Mouse (Mus musculus) layer of hippocampus, adult 2 months (tissue): Measurements from ENCODE around the gene Olfr644. TPM values are rescaled to one million over a fixed set of nuclear protein-coding genes. Genes with fewer than 3 reads are reported as not detected.

ENCODE experiments used
- DNase-seq, 2 experiments: peaks; one replicate each; pipeline ENCODE4 v3.0.0; 2022; ENCODE audit warnings: low spot score in 2 of 2
- H3K27ac ChIP-seq: fragments of 200-600 bp; 2 replicates; pipeline ENCODE4 v1.8.1; 2022
- H3K4me3 ChIP-seq: fragments of 200-600 bp; 2 replicates; pipeline ENCODE4 v1.8.1; 2022; ENCODE audit warnings: mild to moderate bottlenecking
- CTCF ChIP-seq: fragments of 200-600 bp; conservative IDR thresholded peaks from 2 replicates; pipeline ENCODE4 v1.8.1; 2022; ENCODE audit warnings: antibody characterized with exemption, mild to moderate bottlenecking, moderate library complexity
- long read RNA-seq, 2 experiments: library from polyadenylated mRNA; stranded (forward); transcript quantifications; one replicate each; pipeline ENCODE4 v2.0.0; 2021; ENCODE audit warnings: borderline mapping rate in 2 of 2
- total RNA-seq, 2 experiments: library from RNA; stranded (reverse); gene quantifications; 2 replicates each; pipeline ENCODE4 v1.2.3; 2021

The Olfr644 gene
- not detected for total RNA-seq
- long read RNA-seq, experiment 1, result 0 reads
- long read RNA-seq, experiment 2, result 0 reads

GRCm38 (mm10) chr7:104071769-104072168 lies at the start of gene Olfr644:
TSS of gene Olfr644 (minus strand) at chr7:104071869.
- Histone ChIP-seq H3K4me3 (no peak within 1 kb of the TSS), H3K27ac (no peak within 1 kb of the TSS)
- no peak for TF ChIP-seq CTCF
- DNase-seq, result no peak

DNA sequence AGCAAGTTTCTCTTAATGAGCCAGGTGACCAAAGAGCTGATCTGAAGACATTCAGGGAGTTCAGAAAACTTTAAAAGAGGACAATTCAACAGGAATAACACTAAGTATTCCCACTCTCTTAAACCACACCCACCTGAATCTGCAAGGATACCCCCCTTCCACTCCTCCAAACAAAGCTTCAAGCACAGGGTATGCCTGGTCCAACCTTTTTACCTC lies 33.0 kb upstream of the Olfr644 start, which contains the start of gene Olfr646:
Olfr646 (plus strand) TSS at position 117 of the 216 bp plus-strand sequence.
- DNase-seq, result no peak
- H3K4me3 ChIP-seq, result no peak within 1 kb of the TSS
- H3K27ac ChIP-seq, result no peak within 1 kb of the TSS
- no peak for TF ChIP-seq CTCF

GRCm38 (mm10) chr7:104103913-104104756 lies 32.5 kb upstream of the Olfr644 start:
- Histone ChIP-seq H3K27ac (no peak overlapping the region), H3K4me3 (no peak overlapping the region)
- DNase-seq, result no peak
- TF ChIP-seq CTCF, result no peak

DNA sequence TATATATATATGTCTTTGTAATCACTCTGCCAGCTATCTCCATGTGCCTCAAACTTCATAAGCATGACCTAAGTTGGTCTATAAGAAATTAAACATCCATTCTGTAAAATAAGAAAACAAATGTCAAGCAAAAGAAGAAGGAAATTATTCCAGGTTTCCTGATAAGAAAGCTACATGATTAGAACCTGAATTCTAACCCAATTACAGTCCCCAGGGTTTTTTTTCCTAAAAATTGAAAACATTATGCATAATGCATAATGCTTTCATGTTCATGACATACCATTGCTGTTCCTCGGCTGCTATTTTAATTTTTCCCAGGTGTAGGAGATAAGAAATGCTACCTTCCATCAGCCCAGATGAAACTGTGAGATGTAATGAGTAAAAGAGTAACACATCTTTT lies 13.7 kb upstream of the Olfr644 start, which contains the start of gene Olfr645:
Olfr645 (minus strand) TSS at position 101 of the 400 bp plus-strand sequence.
- no peak for TF ChIP-seq CTCF
- no peak for DNase-seq
- no peak within 1 kb of the TSS for H3K4me3 ChIP-seq
- H3K27ac ChIP-seq, result no peak within 1 kb of the TSS

DNA sequence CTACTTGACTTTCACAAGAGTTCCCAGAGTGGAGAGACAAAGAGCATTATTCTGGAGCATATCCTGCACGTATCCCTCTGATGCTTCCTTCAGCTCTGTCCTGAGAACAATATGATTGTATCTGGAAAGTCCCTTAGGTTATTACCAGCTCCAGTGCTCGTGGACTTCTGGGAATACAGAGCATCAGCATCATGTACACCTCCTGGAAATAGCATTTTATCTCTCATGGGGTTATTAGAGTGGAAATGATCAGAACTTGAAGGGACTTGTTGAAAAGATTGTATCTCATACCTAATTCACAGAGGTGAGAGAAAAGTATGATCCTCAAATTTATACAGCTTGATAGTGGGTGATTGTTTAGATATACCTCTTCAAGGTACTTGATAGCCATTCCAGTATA lies 10.3 kb downstream of the Olfr644 start, which contains the start of gene 4930516K23Rik:
4930516K23Rik (minus strand) TSS at position 101 of the 400 bp plus-strand sequence.
- TF ChIP-seq CTCF, result no peak
- DNase-seq, result no peak
- no peak within 1 kb of the TSS for H3K27ac ChIP-seq
- H3K4me3 ChIP-seq, result no peak within 1 kb of the TSS

GRCm38 (mm10) chr7:104059215-104059614 lies 12.5 kb downstream of the Olfr644 start:
- no peak for DNase-seq

GRCm38 (mm10) chr7:104052566-104052965 lies 19.1 kb downstream of the Olfr644 start, which contains the start of gene Olfr642:
TSS of gene Olfr642 (minus strand) at chr7:104052666.
- no peak within 1 kb of the TSS for H3K27ac ChIP-seq
- TF ChIP-seq CTCF, result no peak
- DNase-seq, result no peak

More at GRCm38 (mm10) chr7:104059215-104059614, 12.5 kb downstream of the Olfr644 start:
- Histone ChIP-seq H3K4me3 (no peak overlapping the region), H3K27ac (no peak overlapping the region)
- no peak for TF ChIP-seq CTCF

DNA sequence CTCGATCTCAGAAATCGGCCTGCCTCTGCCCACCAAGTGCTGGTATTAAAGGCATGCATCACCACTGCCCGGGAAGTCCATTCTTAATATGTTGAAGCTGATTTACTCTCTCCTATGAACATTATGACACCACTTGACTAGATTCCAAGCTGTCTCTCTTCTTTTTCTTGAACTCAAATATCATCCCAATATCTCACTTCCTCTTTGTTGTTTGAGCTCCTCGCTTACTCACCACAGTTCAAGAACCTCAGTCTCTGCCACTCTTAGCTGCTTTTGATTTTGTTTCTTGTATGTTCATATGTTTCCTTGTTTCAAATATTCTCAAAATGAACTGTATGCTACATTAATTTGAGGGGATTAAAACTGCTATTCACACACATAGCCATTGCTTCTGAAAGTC lies 20.9 kb downstream of the Olfr644 start:
- DNase-seq, result no peak
- no peak for TF ChIP-seq CTCF
- Histone ChIP-seq H3K27ac (no peak overlapping the region), H3K4me3 (no peak overlapping the region)

More at GRCm38 (mm10) chr7:104052566-104052965, 19.1 kb downstream of the Olfr644 start, which contains the start of gene Olfr642:
- H3K4me3 ChIP-seq, result no peak within 1 kb of the TSS

DNA sequence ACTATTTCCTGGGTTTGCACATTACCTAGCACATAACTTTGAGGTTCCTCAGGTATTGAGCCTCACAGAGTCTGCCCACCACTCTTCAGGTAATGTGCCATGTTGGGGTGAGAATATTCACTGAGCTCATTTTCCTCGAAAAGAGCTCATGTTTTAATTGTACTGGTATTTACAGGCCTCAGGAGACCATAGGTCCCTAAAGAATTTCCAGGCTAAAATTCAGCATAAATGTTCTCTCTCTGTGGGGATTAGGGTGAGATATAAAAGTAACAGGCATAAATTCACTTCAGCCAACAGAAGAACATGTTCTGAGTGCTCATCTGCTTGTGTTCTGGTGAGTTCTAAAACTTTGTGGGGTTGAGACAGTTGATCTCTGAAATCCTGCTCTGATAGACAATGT lies 36.5 kb downstream of the Olfr644 start, which contains the start of gene Olfr641:
Olfr641 (plus strand) TSS at position 301 of the 400 bp plus-strand sequence.
- no peak for DNase-seq
- no peak within 1 kb of the TSS for H3K27ac ChIP-seq
- no peak for TF ChIP-seq CTCF
- H3K4me3 ChIP-seq, result no peak within 1 kb of the TSS

DNA sequence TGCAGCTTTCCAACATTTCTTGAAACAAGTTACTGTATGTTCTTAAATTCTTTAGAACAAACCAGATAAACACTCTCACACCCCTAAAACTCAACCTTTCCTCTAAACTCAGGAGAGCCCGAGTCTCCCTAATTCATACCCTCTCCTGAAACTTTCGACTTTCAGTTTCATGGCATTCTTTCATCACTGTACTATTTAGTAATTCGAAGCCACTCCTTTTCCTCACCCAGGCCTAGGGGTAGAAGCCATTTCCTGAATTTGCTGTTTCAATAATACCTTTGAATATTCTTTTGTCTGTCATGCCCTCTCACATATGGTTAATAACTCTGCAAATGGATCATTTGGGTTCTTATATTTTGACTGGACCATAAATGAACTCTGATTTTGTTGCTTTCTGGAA lies 44.7 kb downstream of the Olfr644 start:
- DNase-seq, result no peak
- Histone ChIP-seq H3K27ac (no peak overlapping the region), H3K4me3 (no peak overlapping the region)
- TF ChIP-seq CTCF, result no peak

- no peak for DNase-seq
- Histone ChIP-seq H3K27ac (no peak within 1 kb of the TSS), H3K4me3 (no peak within 1 kb of the TSS)
- TF ChIP-seq CTCF, result no peak
Observed at GRCm38 (mm10) chr7:104025473-104025872, 46.2 kb downstream of the Olfr644 start, which contains the start of gene Olfr640. TSS of gene Olfr640 (minus strand) at chr7:104025573.

DNA sequence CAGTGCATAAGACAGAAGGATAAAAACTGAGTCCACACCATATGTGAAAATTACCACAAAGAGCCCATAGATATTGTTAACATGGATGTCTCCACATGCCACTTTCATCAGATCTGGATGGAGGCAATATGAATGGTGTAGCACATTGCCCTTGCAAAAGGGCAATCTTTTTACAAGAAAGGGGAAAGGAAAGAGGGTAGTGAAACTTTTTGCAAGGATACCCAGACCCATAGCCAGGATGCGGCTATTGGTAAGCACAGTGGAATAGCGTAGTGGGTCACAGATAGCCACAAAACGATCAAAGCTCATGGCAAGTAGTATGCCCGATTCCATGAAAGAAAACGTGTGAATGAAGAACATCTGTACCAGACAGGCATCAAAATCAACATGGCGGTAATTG lies 50.0 kb downstream of the Olfr644 start:
- H3K27ac ChIP-seq, result no peak overlapping the region
- no peak overlapping the region for H3K4me3 ChIP-seq
- TF ChIP-seq CTCF, result no peak
- DNase-seq, result no peak

- no peak for TF ChIP-seq CTCF
- no peak for DNase-seq
Observed at GRCm38 (mm10) chr7:104018953-104019352, 52.7 kb downstream of the Olfr644 start.

DNA sequence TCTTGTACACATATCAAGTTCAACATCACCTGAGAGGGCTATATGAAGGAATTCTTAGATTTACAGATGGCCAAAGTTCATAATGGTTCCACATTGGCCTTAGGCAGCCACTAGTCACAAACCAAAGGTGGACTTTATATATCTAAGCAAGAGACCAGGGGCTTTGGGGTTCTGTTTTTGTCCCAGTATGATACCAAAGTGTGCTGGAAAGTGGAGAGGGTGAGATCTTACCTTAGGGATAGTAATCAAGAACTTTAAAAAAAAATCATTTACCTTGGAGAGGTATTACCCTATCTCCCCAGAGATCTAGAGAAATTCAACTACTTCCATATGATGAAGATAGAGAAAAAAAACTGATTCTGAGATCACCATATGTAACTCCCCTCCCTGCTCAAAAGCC lies 54.5 kb downstream of the Olfr644 start, which contains the start of gene Olfr639:
Olfr639 (minus strand) TSS at position 101 of the 400 bp plus-strand sequence.
- no peak within 1 kb of the TSS for H3K27ac ChIP-seq
- no peak for TF ChIP-seq CTCF
- DNase-seq, result no peak
- H3K4me3 ChIP-seq, result no peak within 1 kb of the TSS

More at GRCm38 (mm10) chr7:104018953-104019352, 52.7 kb downstream of the Olfr644 start:
- Histone ChIP-seq H3K4me3 (no peak overlapping the region), H3K27ac (no peak overlapping the region)

Other genes starting within 250 kb of the Olfr644 start
- gene Hbb-bs, start 243.8 kb downstream of the Olfr644 start, total RNA-seq, result 100 to 1,000 TPM; 322 to 529 TPM
- gene Hbb-bh2, start 231.3 kb downstream of the Olfr644 start, total RNA-seq, result not detected
- gene Hbb-bh1, start 228.7 kb downstream of the Olfr644 start, total RNA-seq, result not detected
- gene Hbb-y, start 218.7 kb downstream of the Olfr644 start, total RNA-seq, result not detected
- gene Olfr66, start 185.6 kb downstream of the Olfr644 start, total RNA-seq, result not detected
- not detected for gene Olfr64, start 177.4 kb downstream of the Olfr644 start, total RNA-seq
- not detected for gene Olfr65, start 168.4 kb downstream of the Olfr644 start, total RNA-seq
- gene Olfr631, start 143.0 kb downstream of the Olfr644 start, total RNA-seq, result not detected
- gene Olfr632, start 137.5 kb downstream of the Olfr644 start, total RNA-seq, result not detected
- not detected for gene Olfr633, start 127.4 kb downstream of the Olfr644 start, total RNA-seq
- gene Olfr635, start 100.7 kb downstream of the Olfr644 start, total RNA-seq, result under 1 TPM; 0.05 to 0.07 TPM
- gene Olfr638, start 73.1 kb downstream of the Olfr644 start, total RNA-seq, result not detected
- gene Olfr639, start 54.6 kb downstream of the Olfr644 start, total RNA-seq, result under 1 TPM; 0.07 to 0.10 TPM
- gene Olfr640, start 46.3 kb downstream of the Olfr644 start, total RNA-seq, result not detected
- gene Olfr641, start 36.4 kb downstream of the Olfr644 start, total RNA-seq, result not detected
- not detected for gene Olfr642, start 19.2 kb downstream of the Olfr644 start, total RNA-seq
- gene 4930516K23Rik, start 10.4 kb downstream of the Olfr644 start, total RNA-seq, result not detected
- not detected for gene Olfr645, start 13.6 kb upstream of the Olfr644 start, total RNA-seq
- under 1 TPM in 1 of 2 experiments, not detected in 1; 0.18 TPM for gene Olfr646, start 33.0 kb upstream of the Olfr644 start, total RNA-seq
- not detected for gene Ubqln5, start 58.0 kb upstream of the Olfr644 start, total RNA-seq
- not detected for gene Olfr643, start 65.5 kb upstream of the Olfr644 start, total RNA-seq
- not detected for gene Ubqln3, start 71.4 kb upstream of the Olfr644 start, total RNA-seq
- gene Ubqlnl, start 78.7 kb upstream of the Olfr644 start, total RNA-seq, result not detected
- not detected for gene Olfm5, start 93.0 kb upstream of the Olfr644 start, total RNA-seq
- gene Olfr648, start 111.5 kb upstream of the Olfr644 start, total RNA-seq, result under 1 TPM; 0.20 to 0.26 TPM
- gene Olfr649, start 124.1 kb upstream of the Olfr644 start, total RNA-seq, result not detected
- gene Trim6, start 146.9 kb upstream of the Olfr644 start, total RNA-seq, result under 1 TPM; 0.25 to 0.28 TPM
- 1 to 10 TPM; 1.1 to 2.0 TPM for gene Trim34a, start 172.6 kb upstream of the Olfr644 start, total RNA-seq
- gene Trim5, start 216.2 kb upstream of the Olfr644 start, total RNA-seq, result under 1 TPM; 0.49 to 0.76 TPM
- gene Trim12a, start 243.6 kb upstream of the Olfr644 start, total RNA-seq, result 1 to 10 TPM; 2.5 to 2.9 TPM